Comparison of ENCODE assay signal across 18 mouse cellular contexts in genomic region chrX:151444189-151444588, GRCm38 (mm10).
DNase-seq lines count a peak whose midpoint lies in the region; ATAC-seq and TF ChIP-seq lines count a peak whose summit lies in the region.
"Had no signal": no experiment of that assay in that cellular context is flagged by ENCODE, and none has a peak within 500 bp of the region (broad histone marks: within the 10 kb centered on the region; RNA-seq: fewer than 3 reads in every experiment).

No protein-coding gene starts in this region.

- H3K79me2 ChIP-seq in liver, adult 2 months (ENCODE audit: control insufficient read depth, insufficient read depth, low read length) = no peaks in the 10 kb centered on the region

- H3K4me2 ChIP-seq in liver, embryonic 11.5 days = no peak overlapping the region
- H3K4me2 ChIP-seq in liver, postnatal 0 days (ENCODE audit: low read depth, low read length) = no peak overlapping the region
- H3K4me2 ChIP-seq: embryonic facial prominence, embryonic 12.5 days; forebrain, embryonic 13.5 days; forebrain, embryonic 15.5 days had no signal

- no peak for TF ChIP-seq EP300 in liver, postnatal 0 days (IDR thresholded peaks at IDR 0.05; ENCODE audit: low read depth)

- no peaks in the 10 kb centered on the region for H3K36me3 ChIP-seq in liver, adult 2 months (ENCODE audit: control insufficient read depth, insufficient read depth, low read length)
- H3K36me3 ChIP-seq in liver, embryonic 11.5 days (ENCODE audit: control insufficient read depth, insufficient read depth, low read length) = no peaks in the 10 kb centered on the region
- H3K36me3 ChIP-seq in liver, postnatal 0 days (replicated peaks; ENCODE audit: insufficient read depth, low read length) = no peaks in the 10 kb centered on the region
- H3K36me3 ChIP-seq: embryonic facial prominence, embryonic 10.5 days; embryonic facial prominence, embryonic 12.5 days; forebrain, embryonic 15.5 days had no signal

- no peaks in the 10 kb centered on the region for H3K9me3 ChIP-seq in liver, embryonic 11.5 days (ENCODE audit: control insufficient read depth, low read length)
- H3K9me3 ChIP-seq in liver, postnatal 0 days (ENCODE audit: low read length) = no peaks in the 10 kb centered on the region
- H3K9me3 ChIP-seq: embryonic facial prominence, embryonic 10.5 days; embryonic facial prominence, embryonic 12.5 days; forebrain, embryonic 13.5 days; forebrain, embryonic 15.5 days had no signal

- no peak overlapping the region for H3K4me3 ChIP-seq in liver, adult 2 months (ENCODE audit: insufficient read depth, low read depth, low read length)
- no peak overlapping the region for H3K4me3 ChIP-seq in liver, embryonic 11.5 days (ENCODE audit: low read depth, low read length)
- H3K4me3 ChIP-seq in liver, postnatal 0 days (ENCODE audit: low read depth, low read length) = no peak overlapping the region
- H3K4me3 ChIP-seq: embryonic facial prominence, embryonic 10.5 days; embryonic facial prominence, embryonic 12.5 days; forebrain, embryonic 13.5 days; forebrain, embryonic 15.5 days had no signal

- WGBS in liver, adult 2 months = 33% methylated on average over 1 of the region's 1 CpGs
- WGBS in liver, embryonic 11.5 days = 77% methylated on average over 1 of the region's 1 CpGs
- WGBS in liver, postnatal 0 days (ENCODE audit: insufficient replicate concordance) = 69% methylated on average over 1 of the region's 1 CpGs

- no peaks in the 10 kb centered on the region for H3K27me3 ChIP-seq in liver, adult 2 months (ENCODE audit: control insufficient read depth, insufficient read depth, low read length)
- H3K27me3 ChIP-seq in liver, embryonic 11.5 days (replicated peaks; ENCODE audit: control insufficient read depth, insufficient read depth, low read length) = no peaks in the 10 kb centered on the region
- H3K27me3 ChIP-seq in liver, postnatal 0 days (ENCODE audit: insufficient read depth, low read length) = no peaks in the 10 kb centered on the region
- H3K27me3 ChIP-seq: embryonic facial prominence, embryonic 12.5 days; forebrain, embryonic 13.5 days; forebrain, embryonic 15.5 days had no signal

- H3K4me1 ChIP-seq in liver, adult 2 months (ENCODE audit: control insufficient read depth, insufficient read depth, low read length) = peaks cover 2% of the 10 kb centered on the region; the same call in 1 of the 2 replicates
- H3K4me1 ChIP-seq in liver, embryonic 11.5 days (replicated peaks; ENCODE audit: control insufficient read depth, insufficient read depth, low read length) = no peaks in the 10 kb centered on the region
- H3K4me1 ChIP-seq in liver, postnatal 0 days (ENCODE audit: insufficient read depth) = no peaks in the 10 kb centered on the region
- H3K4me1 ChIP-seq: embryonic facial prominence, embryonic 10.5 days; embryonic facial prominence, embryonic 12.5 days; forebrain, embryonic 13.5 days; forebrain, embryonic 15.5 days had no signal

- TF ChIP-seq POLR2A in liver, adult 2 months (IDR thresholded peaks at IDR 0.05; ENCODE audit: extremely low read depth, insufficient read depth, low read length) = no peak

- no peak overlapping the region for H3K9ac ChIP-seq in liver, adult 2 months (ENCODE audit: low read depth, low read length)
- H3K9ac ChIP-seq in liver, embryonic 11.5 days (ENCODE audit: low read depth, low read length) = no peak overlapping the region
- H3K9ac ChIP-seq in liver, postnatal 0 days (replicated peaks) = no peak overlapping the region
- H3K9ac ChIP-seq: embryonic facial prominence, embryonic 12.5 days; forebrain, embryonic 13.5 days; forebrain, embryonic 15.5 days; forebrain, postnatal 0 days had no signal

- peak; percentile 71 for DNase-seq in liver, adult 2 months (ENCODE audit: extremely low read depth, low read depth, low spot score)
- no peak for DNase-seq in liver, embryonic 11.5 days (ENCODE audit: low spot score)
- no peak for DNase-seq in liver, postnatal 0 days
- no peak for DNase-seq in liver
- no peak for DNase-seq in urinary bladder, postnatal 4 days (ENCODE audit: low spot score in 2 of 2)
- DNase-seq: adrenal gland, adult 2 months; adrenal gland, postnatal 14 days; adrenal gland, postnatal 36 days; cerebellum, adult 11-12 months; cerebellum, adult 2 months; cerebellum, adult 9-10 months; cerebellum, postnatal 10 days; cerebellum, postnatal 25 days; forebrain, postnatal 0 days had no signal

- H3K27ac ChIP-seq in liver, adult 2 months (replicated peaks; ENCODE audit: insufficient read depth, low read depth, low read length) = no peak overlapping the region
- H3K27ac ChIP-seq in liver, embryonic 11.5 days (ENCODE audit: low read depth, low read length) = no peak overlapping the region
- H3K27ac ChIP-seq in liver, postnatal 0 days (ENCODE audit: low read depth) = no peak overlapping the region
- H3K27ac ChIP-seq: embryonic facial prominence, embryonic 10.5 days; embryonic facial prominence, embryonic 12.5 days; forebrain, embryonic 13.5 days; forebrain, embryonic 15.5 days had no signal

- ATAC-seq in liver, embryonic 11.5 days (replicated peaks; ENCODE audit: low FRiP score) = no peak
- ATAC-seq in liver, postnatal 0 days = peak; percentile 71
- ATAC-seq: forebrain, embryonic 13.5 days; forebrain, embryonic 15.5 days; forebrain, postnatal 0 days had no signal

- TF ChIP-seq CTCF in liver, adult 2 months (IDR thresholded peaks at IDR 0.05; ENCODE audit: low read depth, low read length) = no peak
- no peak for TF ChIP-seq CTCF in liver, postnatal 0 days (IDR thresholded peaks at IDR 0.05; ENCODE audit: low read depth)
